Mouse (Mus musculus): Measurements from ENCODE around the gene Sec14l3.

DNA sequence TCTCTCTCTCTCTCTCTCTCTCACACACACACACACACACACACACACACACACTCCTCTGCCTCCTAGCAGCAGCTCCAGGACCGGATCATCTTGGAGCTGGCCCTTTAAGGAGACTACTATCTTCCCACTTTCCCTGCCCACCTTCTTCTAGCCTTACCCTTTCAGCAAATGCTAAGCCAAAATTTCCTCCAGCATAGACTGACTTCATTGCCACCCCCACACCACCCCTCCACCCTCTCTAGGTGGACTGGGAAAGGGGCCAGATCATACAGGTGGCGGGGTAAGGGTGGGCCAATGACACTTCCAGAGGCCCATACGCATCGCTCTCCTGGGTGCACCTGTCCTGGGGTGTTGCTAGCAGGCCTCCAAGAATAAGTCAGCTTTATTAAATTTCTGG is 50.8 kb downstream of the Sec14l3 start:
- TF ChIP-seq POLR2A (IDR thresholded peaks at IDR 0.05; ENCODE audit: borderline replicate concordance, extremely low read depth, low read depth, low read length) (no peak), CTCF (IDR thresholded peaks at IDR 0.05; ENCODE audit: insufficient read depth, low read length) (no peak)

Measured in lung, adult 2 months (tissue).